Mouse (Mus musculus): ENCODE measurements around the gene Arid3c. TPM values are rescaled to one million over a fixed set of nuclear protein-coding genes. Genes with fewer than 3 reads are reported as not detected.

The Arid3c gene
- polyA plus RNA-seq, 1 experiment from 2014 or later: not detected

Other genes with a start within 250 kb of the Arid3c start
- gene AI464131, start 228.1 kb downstream of the Arid3c start, polyA plus RNA-seq (2016; fragmentation: Nextera tagmentation; extraction: Ambion mirVana): 2.3 and 3.1 TPM in 2 replicates
- 1.5 TPM in 2 replicates for gene 1110017D15Rik, start 213.8 kb downstream of the Arid3c start, polyA plus RNA-seq (2016; fragmentation: Nextera tagmentation; extraction: Ambion mirVana)
- gene Fam219a, start 161.6 kb downstream of the Arid3c start, polyA plus RNA-seq (2016; fragmentation: Nextera tagmentation; extraction: Ambion mirVana): 2.0 and 2.4 TPM in 2 replicates
- 0.35 and 0.48 TPM in 2 replicates for gene Dnaic1, start 161.4 kb downstream of the Arid3c start, polyA plus RNA-seq (2016; fragmentation: Nextera tagmentation; extraction: Ambion mirVana)
- gene Enho, start 90.8 kb downstream of the Arid3c start, polyA plus RNA-seq (2016; fragmentation: Nextera tagmentation; extraction: Ambion mirVana): 21.9 and 22.2 TPM in 2 replicates
- 4.7 and 5.5 TPM in 2 replicates for gene Cntfr, start 34.1 kb downstream of the Arid3c start, polyA plus RNA-seq (2016; fragmentation: Nextera tagmentation; extraction: Ambion mirVana)
- 296 and 302 TPM in 2 replicates for gene Il11ra1, start 31.2 kb downstream of the Arid3c start, polyA plus RNA-seq (2016; fragmentation: Nextera tagmentation; extraction: Ambion mirVana)
- 82.9 and 84.6 TPM in 2 replicates for gene Rpp25l, start 17.6 kb downstream of the Arid3c start, polyA plus RNA-seq (2016; fragmentation: Nextera tagmentation; extraction: Ambion mirVana)
- 103 and 104 TPM in 2 replicates for gene Dctn3, start 8.0 kb downstream of the Arid3c start, polyA plus RNA-seq (2016; fragmentation: Nextera tagmentation; extraction: Ambion mirVana)
- 39.4 and 41.7 TPM in 2 replicates for gene Galt, start 24.1 kb upstream of the Arid3c start, polyA plus RNA-seq (2016; fragmentation: Nextera tagmentation; extraction: Ambion mirVana)
- gene Sigmar1, start 25.0 kb upstream of the Arid3c start, polyA plus RNA-seq (2016; fragmentation: Nextera tagmentation; extraction: Ambion mirVana): 61.1 and 62.2 TPM in 2 replicates
- 55.4 and 59.4 TPM in 2 replicates for gene Ccl27a, start 43.1 kb upstream of the Arid3c start, polyA plus RNA-seq (2016; fragmentation: Nextera tagmentation; extraction: Ambion mirVana)
- gene Gm21541, start 172.5 kb upstream of the Arid3c start, polyA plus RNA-seq (2016; fragmentation: Nextera tagmentation; extraction: Ambion mirVana): not detected in 2 replicates
- 3.5 and 3.8 TPM in 2 replicates for gene Gm20878, start 210.4 kb upstream of the Arid3c start, polyA plus RNA-seq (2016; fragmentation: Nextera tagmentation; extraction: Ambion mirVana)
- gene Fam205a4, start 234.9 kb upstream of the Arid3c start, polyA plus RNA-seq (2016; fragmentation: Nextera tagmentation; extraction: Ambion mirVana): 0.29 TPM in 1 of 2 replicates, not detected in the other

Data from limb, embryonic 12.5 days (tissue).